ENCODE assay signal across 10 mouse cellular contexts in genomic region chr11:99369229-99369628, GRCm38 (mm10). TPM values are rescaled to one million over a fixed set of nuclear protein-coding genes. Genes with fewer than 3 reads are reported as not detected.
DNase-seq lines count a peak whose midpoint lies in the region; ATAC-seq and TF ChIP-seq lines count a peak whose summit lies in the region.
"Had no signal": no experiment of that assay in that cellular context is flagged by ENCODE, and none has a peak within 500 bp of the region (broad histone marks: within the 10 kb centered on the region; RNA-seq: fewer than 3 reads in every experiment).

No protein-coding gene starts in this region.

- no peak overlapping the region for H3K9ac ChIP-seq in hindbrain, embryonic 12.5 days
- H3K9ac ChIP-seq: liver, embryonic 13.5 days had no signal

- no peaks in the 10 kb centered on the region for H3K9me3 ChIP-seq in hindbrain, embryonic 12.5 days (replicated peaks)
- H3K9me3 ChIP-seq: liver, embryonic 13.5 days had no signal

- WGBS in lung, adult 2 months, result 9% methylated on average over 3 of the region's 3 CpGs
- 14% methylated on average over 3 of the region's 3 CpGs for WGBS in hindbrain, embryonic 12.5 days

- H3K4me3 ChIP-seq in gastrocnemius, adult 2 months, result no peak overlapping the region
- no peak overlapping the region for H3K4me3 ChIP-seq in lung, adult 2 months (replicated peaks; ENCODE audit: extremely low read depth, low read depth, low read length)
- H3K4me3 ChIP-seq in hindbrain, embryonic 12.5 days, result no peak overlapping the region
- H3K4me3 ChIP-seq: liver, embryonic 13.5 days had no signal

- no peak overlapping the region for H3K4me2 ChIP-seq in hindbrain, embryonic 12.5 days (replicated peaks)
- H3K4me2 ChIP-seq: liver, embryonic 13.5 days had no signal

- TF ChIP-seq POLR2A in lung, adult 2 months (IDR thresholded peaks at IDR 0.05; ENCODE audit: borderline replicate concordance, extremely low read depth, low read depth, low read length), result no peak

- intact Hi-C loops in gastrocnemius, adult 2 months (cut with DNase I), result no loop called here

- no peak for DNase-seq in gastrocnemius, adult 2 months
- no peak for DNase-seq in gastrocnemius, postnatal 4 days (ENCODE audit: low spot score in 2 of 2)
- no peak for DNase-seq in lung, adult 2 months
- DNase-seq in lung, postnatal 4 days, result no peak
- peak; percentile 57 for DNase-seq in NIH3T3 (ENCODE audit: low read depth)
- peak; percentile 24 for DNase-seq in lung, postnatal 10 days
- no peak for DNase-seq in spleen, adult 12 weeks (ENCODE audit: low spot score)
- DNase-seq: cerebellum, adult 9-10 months; liver, embryonic 13.5 days had no signal

- H3K27me3 ChIP-seq in hindbrain, embryonic 12.5 days, result no peaks in the 10 kb centered on the region
- H3K27me3 ChIP-seq: liver, embryonic 13.5 days had no signal

- H3K36me3 ChIP-seq in hindbrain, embryonic 12.5 days, result no peaks in the 10 kb centered on the region
- H3K36me3 ChIP-seq: liver, embryonic 13.5 days had no signal

- H3K4me1 ChIP-seq in lung, adult 2 months (ENCODE audit: control insufficient read depth, insufficient read depth, low read length), result no peaks in the 10 kb centered on the region
- H3K4me1 ChIP-seq in hindbrain, embryonic 12.5 days, result no peaks in the 10 kb centered on the region
- H3K4me1 ChIP-seq: liver, embryonic 13.5 days had no signal

- TF ChIP-seq CTCF in gastrocnemius, adult 2 months (IDR thresholded peaks at IDR 0.05), result peak; percentile 56
- peak; percentile 47; the same call in 1 of the 2 replicates for TF ChIP-seq CTCF in lung, adult 2 months (IDR thresholded peaks at IDR 0.05; ENCODE audit: insufficient read depth, low read length)

- H3K27ac ChIP-seq in gastrocnemius, adult 2 months, result no peak overlapping the region
- H3K27ac ChIP-seq in hindbrain, embryonic 12.5 days, result no peak overlapping the region
- H3K27ac ChIP-seq: liver, embryonic 13.5 days had no signal

- ATAC-seq in hindbrain, embryonic 12.5 days (ENCODE audit: low FRiP score), result no peak

RNA-seq across cellular contexts. Expression of gene Krt28, which starts 5.5 kb away (rescaled TPM):
- total RNA-seq in gastrocnemius, adult 2 months (2021), result not detected
- total RNA-seq in gastrocnemius, postnatal 4 days (2021), result not detected
- 0.11 and 0.15 TPM in 2 replicates for polyA plus RNA-seq in lung, adult 2 months (2012; rRNA removed)
- polyA plus RNA-seq in hindbrain, embryonic 12.5 days (2016; fragmentation: Nextera tagmentation; extraction: Ambion mirVana), result 0.21 and 0.27 TPM in 2 replicates
- polyA plus RNA-seq: liver, embryonic 13.5 days had no signal

RNA-seq across cellular contexts. Expression of gene Krt27, which starts 18.3 kb away (rescaled TPM):
- not detected for total RNA-seq in gastrocnemius, adult 2 months (2021)
- total RNA-seq in gastrocnemius, postnatal 4 days (2021), result under 1 TPM in 1 of 2 experiments, not detected in 1; 0.18 TPM
- polyA plus RNA-seq in lung, adult 2 months (2012; rRNA removed), result not detected in 2 replicates
- not detected in 2 replicates for polyA plus RNA-seq in hindbrain, embryonic 12.5 days (2016; fragmentation: Nextera tagmentation; extraction: Ambion mirVana)
- polyA plus RNA-seq: liver, embryonic 13.5 days had no signal

RNA-seq across cellular contexts. Expression of gene Krt10, which starts 19.9 kb away (rescaled TPM):
- total RNA-seq in gastrocnemius, adult 2 months (2021), result 1 to 10 TPM; 3.7 TPM
- 1 to 10 TPM; 7.6 to 8.2 TPM for total RNA-seq in gastrocnemius, postnatal 4 days (2021)
- 1.0 and 1.1 TPM in 2 replicates for polyA plus RNA-seq in lung, adult 2 months (2012; rRNA removed)
- polyA plus RNA-seq in hindbrain, embryonic 12.5 days (2016; fragmentation: Nextera tagmentation; extraction: Ambion mirVana), result 32.7 and 39.8 TPM in 2 replicates

RNA-seq across cellular contexts. Expression of gene Krt26, which starts 31.5 kb away (rescaled TPM):
- not detected for total RNA-seq in gastrocnemius, adult 2 months (2021)
- total RNA-seq in gastrocnemius, postnatal 4 days (2021), result not detected
- not detected in 2 replicates for polyA plus RNA-seq in lung, adult 2 months (2012; rRNA removed)
- 0.27 and 0.30 TPM in 2 replicates for polyA plus RNA-seq in hindbrain, embryonic 12.5 days (2016; fragmentation: Nextera tagmentation; extraction: Ambion mirVana)
- polyA plus RNA-seq: liver, embryonic 13.5 days had no signal

RNA-seq across cellular contexts. Expression of gene Krt25, which starts 46.5 kb away (rescaled TPM):
- total RNA-seq in gastrocnemius, adult 2 months (2021), result not detected
- under 1 TPM in 1 of 2 experiments, not detected in 1; 0.21 TPM for total RNA-seq in gastrocnemius, postnatal 4 days (2021)
- not detected in 2 replicates for polyA plus RNA-seq in lung, adult 2 months (2012; rRNA removed)
- polyA plus RNA-seq in hindbrain, embryonic 12.5 days (2016; fragmentation: Nextera tagmentation; extraction: Ambion mirVana), result not detected in 2 replicates
- polyA plus RNA-seq: liver, embryonic 13.5 days had no signal

Comparison
In these comparisons a context has a peak if more than half of its experiments do, and no peak if none do; other contexts are left out.
1. DNase-seq: peak in NIH3T3 (single experiment) and lung, postnatal 10 days (single experiment); none in gastrocnemius, adult 2 months (single experiment), gastrocnemius, postnatal 4 days (0 of 2), lung, adult 2 months (single experiment), lung, postnatal 4 days (0 of 2) and spleen, adult 12 weeks (single experiment).